Mouse (Mus musculus) C2C12 (cell line): ENCODE measurements at regions not wholly inside any gene's neighbourhood (a gene's known extent, or its start where the extent isn't known, plus 50 kb on each side); places are given as distances from the start of the nearest gene placed in this dataset. TPM values are rescaled to one million over a fixed set of nuclear protein-coding genes. Genes with fewer than 3 reads are reported as not detected.

Experiments used
- H3K27me3 ChIP-seq: one replicate; pipeline ENCODE4 v1.6.1; 2011; ENCODE audit not compliant: control insufficient read depth, insufficient read depth, insufficient read length
- H3K36me3 ChIP-seq: one replicate; pipeline ENCODE4 v1.6.1; 2011; ENCODE audit not compliant: control insufficient read depth, insufficient read depth
- H3K4me3 ChIP-seq: one replicate; pipeline ENCODE4 v1.5.1; 2011; ENCODE audit warnings: mild to moderate bottlenecking, control low read depth; ENCODE audit not compliant: poor library complexity, insufficient read depth, severe bottlenecking
- H3K79me2 ChIP-seq: one replicate; pipeline ENCODE4 v1.6.1; 2011; ENCODE audit not compliant: control insufficient read depth, insufficient read depth
- H3K79me3 ChIP-seq: one replicate; pipeline ENCODE4 v1.6.1; 2011; ENCODE audit warnings: low read depth, control low read depth
- H3ac ChIP-seq: one replicate; pipeline ENCODE3; 2011; ENCODE audit warnings: low read depth; ENCODE audit not compliant: control insufficient read depth, insufficient read length
- CEBPB ChIP-seq: IDR thresholded peaks from one replicate; pipeline ENCODE4 v1.6.1; 2011; ENCODE audit warnings: low read depth, mild to moderate bottlenecking, control low read depth, moderate library complexity
- CTCF ChIP-seq: IDR thresholded peaks from one replicate; pipeline ENCODE4 v1.5.1; 2011; ENCODE audit not compliant: control insufficient read depth, insufficient read depth, insufficient read length
- FOSL1 ChIP-seq: IDR thresholded peaks from one replicate; pipeline ENCODE4 v1.8.0; 2011; ENCODE audit warnings: mild to moderate bottlenecking, low read length; ENCODE audit not compliant: poor library complexity, insufficient read depth, severe bottlenecking
- MAX ChIP-seq: IDR thresholded peaks from one replicate; pipeline ENCODE4 v1.6.1; 2011; ENCODE audit warnings: mild to moderate bottlenecking, control low read depth
- MYOD1 ChIP-seq: IDR thresholded peaks from one replicate; pipeline ENCODE4 v1.6.1; 2011; ENCODE audit warnings: low read depth; ENCODE audit not compliant: control insufficient read depth, insufficient read length
- MYOG ChIP-seq: IDR thresholded peaks from one replicate; pipeline ENCODE4 v1.6.1; 2011; ENCODE audit not compliant: control insufficient read depth, insufficient read length; ENCODE audit errors: extremely low read depth
- USF1 ChIP-seq: IDR thresholded peaks from one replicate; pipeline ENCODE4 v1.6.1; 2011; ENCODE audit warnings: low read depth, mild to moderate bottlenecking, control low read depth, moderate library complexity
- microRNA-seq: library from miRNA; unstranded; fragments of <30 nt; microRNA quantifications from one replicate; pipeline ENCODE4, GENCODE M21; 2019; ENCODE audit warnings: borderline microRNAs expressed

GRCm38 (mm10) chr13:60536725-60537124 is 65.0 kb upstream of the Dapk1 start:
- Histone ChIP-seq H3K79me2 (no peaks in the 10 kb centered on the region), H3K27me3 (no peaks in the 10 kb centered on the region), H3ac (no peak overlapping the region), H3K36me3 (no peaks in the 10 kb centered on the region), H3K79me3 (no peaks in the 10 kb centered on the region), H3K4me3 (no peak overlapping the region)
- TF ChIP-seq CTCF: no peak
- TF ChIP-seq MYOD1: no peak
- no peak for TF ChIP-seq MYOG
- no peak for TF ChIP-seq FOSL1
- no peak for TF ChIP-seq MAX
- TF ChIP-seq USF1: no peak
- no peak for TF ChIP-seq CEBPB

- Histone ChIP-seq H3K36me3 (no peaks in the 10 kb centered on the region), H3ac (no peak overlapping the region), H3K27me3 (no peaks in the 10 kb centered on the region), H3K79me3 (no peaks in the 10 kb centered on the region), H3K4me3 (no peak overlapping the region), H3K79me2 (no peaks in the 10 kb centered on the region)
- TF ChIP-seq CEBPB: no peak
- no peak for TF ChIP-seq MYOG
- no peak for TF ChIP-seq FOSL1
- no peak for TF ChIP-seq USF1
Measured at GRCm38 (mm10) chr13:60538110-60538509, 63.6 kb upstream of the Dapk1 start.

GRCm38 (mm10) chr13:60541165-60541564 is 60.6 kb upstream of the Dapk1 start:
- TF ChIP-seq MYOG (no peak), MYOD1 (no peak), CTCF (no peak), USF1 (no peak), MAX (no peak), CEBPB (no peak), FOSL1 (no peak)
- no peaks in the 10 kb centered on the region for H3K79me3 ChIP-seq
- H3K79me2 ChIP-seq: no peaks in the 10 kb centered on the region
- no peak overlapping the region for H3ac ChIP-seq
- no peaks in the 10 kb centered on the region for H3K36me3 ChIP-seq
- H3K27me3 ChIP-seq: no peaks in the 10 kb centered on the region
- H3K4me3 ChIP-seq: no peak overlapping the region

GRCm38 (mm10) chr13:60544363-60544762 is 57.4 kb upstream of the Dapk1 start:
- no peak for TF ChIP-seq CEBPB
- no peak for TF ChIP-seq MAX
- no peak for TF ChIP-seq MYOG
- no peak for TF ChIP-seq MYOD1
- no peak for TF ChIP-seq USF1
- TF ChIP-seq CTCF: no peak
- no peak for TF ChIP-seq FOSL1
- Histone ChIP-seq H3K79me3 (no peaks in the 10 kb centered on the region), H3K27me3 (no peaks in the 10 kb centered on the region), H3K79me2 (no peaks in the 10 kb centered on the region), H3ac (no peak overlapping the region), H3K4me3 (no peak overlapping the region), H3K36me3 (no peaks in the 10 kb centered on the region)

GRCm38 (mm10) chr13:60545999-60546733 is 55.6 kb upstream of the Dapk1 start:
- no peak overlapping the region for H3ac ChIP-seq
- no peaks in the 10 kb centered on the region for H3K79me3 ChIP-seq
- no peak overlapping the region for H3K4me3 ChIP-seq
- TF ChIP-seq MYOG (no peak), USF1 (no peak), CEBPB (no peak), CTCF (no peak), MAX (no peak), FOSL1 (no peak), MYOD1 (no peak)
- no peaks in the 10 kb centered on the region for H3K36me3 ChIP-seq
- H3K27me3 ChIP-seq: no peaks in the 10 kb centered on the region
- no peaks in the 10 kb centered on the region for H3K79me2 ChIP-seq

Small RNA genes lying in the stretch of these regions (microRNA-seq; reads per million reads assigned to microRNA genes)
- gene Gm24999 (not detected), gene Gm25000 (not detected)
